Mouse (Mus musculus) midbrain, embryonic 10.5 days (tissue): ENCODE measurements around the gene Hspb8. TPM values are rescaled to one million over a fixed set of nuclear protein-coding genes. Genes with fewer than 3 reads are reported as not detected.

Experiments
- DNase-seq: peaks from one replicate; pipeline ENCODE4 v3.0.0-alpha.2; 2017; ENCODE audit warnings: low spot score
- H3K27ac ChIP-seq: fragments of 300-500 bp; sonication (generic); replicated peaks from 2 replicates; pipeline ENCODE4 v1.5.1; 2016; ENCODE audit warnings: mild to moderate bottlenecking
- H3K27me3 ChIP-seq: fragments of 300-500 bp; sonication (generic); 2 replicates; pipeline ENCODE4 v1.6.1; 2016; ENCODE audit warnings: low read depth, mild to moderate bottlenecking; ENCODE audit not compliant: poor library complexity, severe bottlenecking
- H3K36me3 ChIP-seq: fragments of 300-500 bp; sonication (generic); 2 replicates; pipeline ENCODE4 v1.6.1; 2016; ENCODE audit warnings: mild to moderate bottlenecking, moderate library complexity
- H3K4me1 ChIP-seq: fragments of 300-500 bp; sonication (generic); 2 replicates; pipeline ENCODE4 v1.6.1; 2016
- H3K4me3 ChIP-seq: fragments of 300-500 bp; sonication (generic); 2 replicates; pipeline ENCODE4 v1.5.1; 2016; ENCODE audit warnings: mild to moderate bottlenecking, moderate library complexity
- H3K9me3 ChIP-seq: fragments of 300-500 bp; sonication (generic); replicated peaks from 2 replicates; pipeline ENCODE4 v1.6.1; 2016; ENCODE audit warnings: mild to moderate bottlenecking
- WGBS: fragments of 180-500 bp; shearing (Covaris S2); methylation state at CpG from one replicate; pipeline ENCODE4 v1.1.7; 2016; 5-methylcytosine and 5-hydroxymethylcytosine counted together
- polyA plus RNA-seq: library from polyadenylated mRNA; unstranded; fragments of >200 nt; fragmentation: Nextera tagmentation; extraction: Ambion mirVana; gene quantifications from 2 replicates; pipeline ENCODE4 v1.2.1, GENCODE M21; 2016

Hspb8 gene
- 6.9 and 7.5 TPM in 2 replicates for polyA plus RNA-seq

DNA sequence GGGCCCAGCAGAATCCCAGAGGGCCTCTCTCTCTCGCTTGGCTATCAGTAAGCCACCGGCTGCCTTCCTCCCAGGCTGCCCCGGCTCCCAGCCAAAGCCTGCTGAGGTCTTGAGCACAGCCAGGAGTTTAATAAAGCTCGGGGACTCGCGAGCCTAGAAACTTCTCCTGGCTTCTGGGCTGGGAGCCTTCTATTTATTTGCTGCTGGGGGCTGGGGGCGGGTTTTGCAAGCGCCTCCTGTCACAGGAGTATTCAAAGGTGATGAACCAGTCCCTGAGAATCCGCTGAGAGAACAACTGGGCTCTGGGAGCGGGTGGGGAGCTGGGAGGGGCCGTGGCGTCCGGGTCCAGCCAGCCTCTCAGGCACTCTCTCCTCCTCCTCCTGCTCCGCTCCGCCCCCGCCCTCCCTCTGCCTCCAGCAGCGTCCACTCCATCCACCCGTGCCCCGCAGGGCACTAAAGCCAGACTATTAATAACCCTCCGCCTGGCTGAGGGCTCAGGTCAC lies at the start of gene Hspb8:
Gene Hspb8, minus strand, starts transcription at position 166 of the 503 bp plus-strand sequence.
- Histone ChIP-seq H3K4me1 (peaks cover 48% of the 10 kb centered on the region), H3K27ac (peak within 1 kb of the TSS; percentile 80), H3K36me3 (no peaks in the 10 kb centered on the region), H3K27me3 (peaks cover 24% of the 10 kb centered on the region), H3K9me3 (no peaks in the 10 kb centered on the region), H3K4me3 (peak within 1 kb of the TSS; percentile 52)
- peak; percentile 67 for DNase-seq
- under 1% methylated on average over 19 of the region's 20 CpGs for WGBS

DNA sequence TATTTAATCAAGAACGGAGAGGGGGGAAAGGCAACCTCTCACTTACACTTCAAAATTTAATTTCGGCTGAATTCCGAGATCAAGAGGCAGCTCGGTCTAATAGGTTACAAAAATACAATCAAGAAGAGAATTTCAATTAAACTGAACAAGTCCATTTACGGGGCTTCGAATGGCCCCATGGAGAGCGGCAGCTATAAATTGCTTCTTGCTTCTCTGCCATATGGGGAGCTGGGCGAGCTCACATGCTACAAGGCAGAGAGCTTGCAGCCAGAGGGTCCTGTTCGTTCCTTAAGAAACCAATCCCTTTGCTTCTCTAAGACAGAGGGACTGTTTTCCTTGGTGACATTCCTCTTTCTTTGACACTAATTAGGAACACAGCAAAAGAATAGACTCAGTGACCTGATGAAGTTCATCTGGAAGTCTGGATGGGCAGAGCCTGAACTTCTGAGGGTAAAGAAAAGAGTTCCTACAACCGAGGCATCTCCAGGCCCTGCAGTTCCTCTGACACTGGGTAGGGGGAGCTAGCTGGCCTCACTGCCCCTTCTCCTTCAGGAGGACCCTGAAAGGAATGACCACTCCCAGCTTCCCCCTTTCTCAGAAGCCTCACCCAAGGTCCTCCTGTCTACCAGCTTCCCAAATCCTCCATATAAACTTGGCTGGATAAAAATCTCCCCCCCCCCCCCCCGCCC lies 38.8 kb upstream of the Hspb8 start:
- peaks cover 57% of the 10 kb centered on the region for H3K36me3 ChIP-seq
- H3K27me3 ChIP-seq: no peaks in the 10 kb centered on the region
- WGBS: 51% methylated on average over 11 of the region's 11 CpGs
- H3K27ac ChIP-seq: no peak overlapping the region
- peaks cover 10% of the 10 kb centered on the region for H3K4me1 ChIP-seq
- peaks cover 18% of the 10 kb centered on the region for H3K9me3 ChIP-seq
- DNase-seq: peak; percentile 41
- no peak overlapping the region for H3K4me3 ChIP-seq

DNA sequence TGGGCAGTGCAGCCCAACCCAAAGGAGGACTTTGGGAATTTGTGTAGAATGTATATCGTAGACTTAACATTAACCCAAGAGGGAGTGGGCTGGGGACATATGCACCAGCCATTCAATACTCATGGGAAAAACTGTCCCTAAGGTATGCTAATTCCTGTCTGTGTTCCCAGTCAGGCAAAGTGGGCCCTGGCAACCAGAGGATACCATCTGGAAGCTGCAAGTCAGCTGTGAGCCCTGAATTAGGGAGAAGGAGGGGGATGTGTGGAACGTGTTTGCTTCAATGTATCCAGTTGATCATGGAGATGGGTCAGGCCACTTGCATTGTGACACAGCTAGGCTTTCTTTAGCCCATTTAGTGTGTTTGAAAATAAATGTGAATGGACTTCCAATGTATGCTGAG lies 37.3 kb upstream of the Hspb8 start:
- DNase-seq: no peak
- Histone ChIP-seq H3K36me3 (peaks cover 41% of the 10 kb centered on the region), H3K27ac (no peak overlapping the region), H3K4me3 (no peak overlapping the region), H3K27me3 (no peaks in the 10 kb centered on the region), H3K4me1 (peaks cover 10% of the 10 kb centered on the region), H3K9me3 (0 out of 2 replicates have a peak, but pooled peaks cover 4% of the 10 kb centered on the region)
- 81% methylated on average over 2 of the region's 2 CpGs for WGBS

DNA sequence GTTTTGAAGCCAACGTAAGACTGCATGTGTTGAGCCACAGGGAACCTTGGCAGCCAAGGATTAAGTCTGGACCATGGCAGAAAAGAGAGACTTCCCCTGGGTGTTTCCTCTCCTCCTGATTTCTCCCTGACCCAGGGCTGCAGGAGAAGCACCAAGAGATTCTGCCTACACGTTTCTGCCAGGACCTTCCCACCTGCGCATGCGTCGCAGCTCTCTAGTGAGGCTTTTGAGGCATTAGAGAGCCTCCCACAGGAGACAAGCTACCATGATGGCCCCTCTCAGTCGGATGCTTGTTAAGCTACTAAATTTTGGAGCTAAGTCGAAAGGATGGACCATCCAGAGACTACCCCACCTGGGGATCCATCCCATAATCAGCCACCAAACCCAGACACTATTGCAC lies 35.1 kb upstream of the Hspb8 start:
- DNase-seq: no peak
- no peak overlapping the region for H3K27ac ChIP-seq
- peaks cover 19% of the 10 kb centered on the region for H3K4me1 ChIP-seq
- H3K4me3 ChIP-seq: no peak overlapping the region
- WGBS: 83% methylated on average over 7 of the region's 7 CpGs
- no peaks in the 10 kb centered on the region for H3K9me3 ChIP-seq
- peaks cover 6% of the 10 kb centered on the region for H3K27me3 ChIP-seq
- H3K36me3 ChIP-seq: peaks cover 28% of the 10 kb centered on the region; the same call in 1 of the 2 replicates

DNA sequence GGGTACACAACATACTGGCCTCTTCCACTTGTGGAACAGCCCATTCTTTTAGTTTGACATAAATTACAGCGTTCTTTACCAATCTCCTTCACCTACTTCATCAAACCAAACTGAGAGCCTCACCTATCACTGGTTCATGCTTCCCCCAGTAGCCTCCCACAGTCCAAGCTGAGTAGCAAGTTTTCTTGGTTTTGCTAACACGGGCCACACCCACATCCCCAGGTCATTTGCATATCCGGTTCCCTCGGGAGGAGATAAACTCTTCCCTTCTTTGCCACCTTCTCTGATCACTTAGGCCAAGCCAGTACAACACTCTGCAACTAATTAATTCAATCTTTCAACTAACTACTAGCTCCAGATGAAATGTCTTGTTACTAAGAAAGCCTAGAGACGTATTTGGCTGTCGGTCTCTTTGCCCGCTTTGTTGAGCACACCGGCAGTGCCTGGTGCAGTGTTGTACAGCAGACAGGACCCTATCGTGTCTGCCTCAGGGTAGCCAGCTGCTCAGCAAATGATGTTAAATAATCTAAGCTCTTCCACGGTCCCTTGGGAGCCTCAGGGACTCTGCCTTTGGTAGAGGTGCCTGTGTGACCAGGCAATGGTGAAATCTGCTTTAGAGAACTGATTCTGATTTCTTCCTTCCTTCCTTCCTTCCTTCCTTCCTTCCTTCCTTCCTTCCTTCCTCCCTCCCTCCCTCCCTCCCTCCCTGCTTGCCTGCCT lies 34.3 kb upstream of the Hspb8 start:
- H3K4me3 ChIP-seq: no peak overlapping the region
- H3K9me3 ChIP-seq: no peaks in the 10 kb centered on the region
- no peak overlapping the region for H3K27ac ChIP-seq
- WGBS: 47% methylated on average over 10 of the region's 10 CpGs
- H3K27me3 ChIP-seq: peaks cover 6% of the 10 kb centered on the region
- peaks cover 19% of the 10 kb centered on the region for H3K4me1 ChIP-seq
- H3K36me3 ChIP-seq: peaks cover 32% of the 10 kb centered on the region
- DNase-seq: no peak

DNA sequence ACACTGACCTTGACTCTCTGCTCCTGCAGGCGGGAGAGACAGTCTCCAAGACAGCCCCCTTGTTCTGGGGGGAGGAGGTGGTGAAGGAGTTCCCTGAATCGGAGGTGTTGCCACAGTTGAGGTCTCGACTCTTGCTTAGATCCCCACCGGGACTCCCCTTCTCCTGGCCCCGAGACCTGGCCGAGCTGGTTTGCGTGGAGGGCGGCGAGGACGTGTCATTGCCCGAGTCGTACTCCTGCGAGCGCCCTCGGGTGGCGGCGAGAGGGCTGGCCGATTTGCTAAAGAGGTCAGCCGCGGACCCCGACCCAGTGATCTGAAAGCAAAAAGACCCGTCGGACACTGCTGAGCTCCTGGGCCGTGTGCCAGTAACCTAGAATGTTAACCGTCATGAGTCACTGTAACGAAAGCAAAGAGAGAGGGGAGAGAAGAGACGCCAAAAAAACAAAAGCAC lies 30.8 kb upstream of the Hspb8 start:
- peaks cover 26% of the 10 kb centered on the region for H3K4me1 ChIP-seq
- peaks cover 35% of the 10 kb centered on the region for H3K36me3 ChIP-seq
- peaks cover 26% of the 10 kb centered on the region for H3K27me3 ChIP-seq
- 4% methylated on average over 27 of the region's 27 CpGs for WGBS
- DNase-seq: peak; percentile 80
- no peak overlapping the region; the same call in 1 of the 2 replicates for H3K27ac ChIP-seq
- H3K9me3 ChIP-seq: no peaks in the 10 kb centered on the region
- peak overlapping the region; percentile 41 for H3K4me3 ChIP-seq

DNA sequence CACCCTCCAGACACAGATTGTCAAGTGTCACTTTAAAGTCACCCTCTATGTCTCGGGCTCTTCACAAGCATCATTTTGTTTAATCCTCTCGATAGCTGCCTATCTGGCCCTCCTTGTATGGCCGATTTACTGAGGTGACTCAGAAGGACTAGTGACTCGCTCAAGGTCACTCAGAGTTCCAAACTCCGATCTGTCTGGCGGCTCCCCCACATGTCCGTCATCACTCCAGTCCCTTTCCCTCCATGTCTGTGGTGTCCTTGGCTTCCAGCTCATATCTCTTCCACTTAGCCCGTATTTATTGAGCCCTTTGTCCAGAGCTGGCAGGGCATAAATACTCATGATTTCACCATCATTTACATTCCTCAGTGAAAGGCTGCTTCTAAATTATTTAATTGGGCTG lies 28.2 kb upstream of the Hspb8 start:
- Histone ChIP-seq H3K27me3 (peaks cover 47% of the 10 kb centered on the region), H3K4me1 (peaks cover 36% of the 10 kb centered on the region), H3K36me3 (peaks cover 48% of the 10 kb centered on the region), H3K9me3 (no peaks in the 10 kb centered on the region), H3K27ac (no peak overlapping the region), H3K4me3 (no peak overlapping the region)
- WGBS: 95% methylated on average over 8 of the region's 8 CpGs
- no peak for DNase-seq

DNA sequence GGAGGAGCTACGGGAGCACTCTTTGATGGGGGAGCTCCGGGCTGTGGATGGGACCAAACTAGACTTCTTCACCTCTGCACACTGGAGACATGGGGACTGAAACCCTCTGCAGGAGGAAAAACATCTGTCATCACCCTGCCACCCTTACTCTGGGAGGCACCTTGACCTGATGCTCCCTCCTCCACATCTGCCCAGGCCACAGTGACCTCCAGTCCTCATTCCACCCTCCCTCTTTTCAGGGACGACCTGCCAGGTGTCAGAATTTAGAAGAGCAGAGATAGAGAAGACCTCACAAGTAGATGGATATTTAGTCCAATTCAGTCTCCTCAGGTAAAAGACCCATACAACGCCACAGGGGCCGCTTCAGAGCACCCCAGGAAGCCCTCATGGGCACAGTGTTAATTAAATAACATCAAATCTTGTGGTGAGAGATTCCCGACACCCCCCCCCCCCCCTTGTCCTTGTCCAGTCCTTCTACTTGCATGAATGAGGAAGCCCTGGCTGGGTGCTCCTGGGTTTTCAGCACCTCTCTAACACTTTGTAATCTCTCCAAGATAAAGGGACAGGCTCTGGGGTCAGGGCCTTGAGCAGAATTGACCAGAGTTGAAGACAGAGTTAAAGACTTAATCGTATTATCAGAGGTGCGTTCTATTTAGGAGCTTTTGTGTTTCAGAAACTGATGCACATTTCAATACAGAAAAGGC lies 27.0 kb upstream of the Hspb8 start:
- H3K4me1 ChIP-seq: peaks cover 36% of the 10 kb centered on the region

DNA sequence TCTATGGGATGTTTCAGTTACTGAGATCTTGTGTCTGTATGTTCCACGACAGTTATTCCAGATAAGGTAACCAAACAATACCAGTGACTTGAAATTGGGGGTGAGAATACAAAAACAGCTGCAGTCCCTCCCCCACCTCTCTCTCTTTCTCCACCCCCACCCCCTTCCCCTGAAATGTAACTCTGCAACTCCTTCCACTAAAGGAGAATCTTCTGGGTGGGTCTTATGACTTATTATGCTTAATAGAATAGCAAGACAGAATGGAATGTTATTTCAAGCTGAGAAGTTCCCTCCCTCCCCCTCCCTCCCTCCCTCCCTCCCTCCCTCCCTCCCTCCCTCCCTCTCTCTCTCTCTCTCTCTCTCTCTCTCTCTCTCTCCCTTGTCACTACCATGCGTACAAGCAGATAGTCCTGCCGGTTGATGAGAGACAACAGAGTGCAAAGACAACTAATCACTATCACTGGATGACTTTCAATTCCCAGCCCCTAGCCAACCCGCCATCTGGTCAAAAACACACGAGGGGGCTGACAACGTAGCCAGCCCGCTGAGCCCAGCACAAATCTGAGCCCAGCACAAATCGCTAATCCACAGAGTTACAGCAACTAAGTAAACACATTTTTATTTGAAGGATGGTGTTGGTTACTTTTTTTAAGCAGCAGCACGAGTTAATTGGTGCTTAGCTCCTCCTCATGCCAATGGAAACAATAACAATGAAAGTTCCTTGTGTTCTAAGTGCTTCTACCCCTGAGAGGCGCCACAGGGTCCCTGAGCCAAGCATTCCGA lies 25.9 kb upstream of the Hspb8 start:
- DNase-seq: no peak
- H3K27me3 ChIP-seq: peaks cover 52% of the 10 kb centered on the region
- no peak overlapping the region for H3K27ac ChIP-seq
- no peaks in the 10 kb centered on the region for H3K9me3 ChIP-seq
- 12% methylated on average over 10 of the region's 11 CpGs for WGBS
- H3K4me1 ChIP-seq: peaks cover 32% of the 10 kb centered on the region
- H3K4me3 ChIP-seq: 0 out of 2 replicates have a peak overlapping the region, but pooled peaks have one; percentile 16
- peaks cover 61% of the 10 kb centered on the region for H3K36me3 ChIP-seq

More for the DNA sequence above, 27.0 kb upstream of the Hspb8 start:
- Histone ChIP-seq H3K36me3 (peaks cover 51% of the 10 kb centered on the region), H3K9me3 (no peaks in the 10 kb centered on the region), H3K4me3 (no peak overlapping the region), H3K27ac (no peak overlapping the region), H3K27me3 (peaks cover 53% of the 10 kb centered on the region)
- DNase-seq: no peak
- WGBS: 64% methylated on average over 8 of the region's 8 CpGs

DNA sequence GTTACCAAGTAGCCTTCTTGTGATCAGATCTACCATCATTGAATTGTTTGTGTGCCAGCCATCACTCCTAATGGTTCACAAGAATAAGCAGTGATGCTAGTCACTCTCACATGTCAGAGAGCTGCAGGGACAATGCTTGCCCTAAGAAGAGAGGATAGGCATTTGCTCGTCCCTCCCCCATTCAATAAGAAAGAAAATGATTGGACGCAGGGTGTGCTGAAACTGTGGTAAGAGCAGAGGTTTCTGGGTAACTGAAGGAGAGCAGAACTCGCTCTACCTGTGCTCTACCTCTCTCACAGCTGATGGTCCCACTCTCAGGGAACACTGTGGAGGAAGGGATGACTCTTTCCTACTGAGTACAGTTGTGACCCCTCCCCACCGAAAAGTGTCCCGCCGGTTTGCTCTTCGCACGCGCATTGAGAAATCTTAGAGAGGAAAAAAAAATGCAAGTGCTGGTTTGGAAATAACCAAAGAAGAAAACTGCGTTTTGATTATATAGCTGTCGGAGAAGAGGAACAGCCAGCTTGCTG lies 25.2 kb upstream of the Hspb8 start:
- Histone ChIP-seq H3K27me3 (peaks cover 52% of the 10 kb centered on the region), H3K36me3 (peaks cover 65% of the 10 kb centered on the region), H3K4me1 (peaks cover 27% of the 10 kb centered on the region), H3K9me3 (no peaks in the 10 kb centered on the region), H3K27ac (no peak overlapping the region), H3K4me3 (0 out of 2 replicates have a peak overlapping the region, but pooled peaks have one; percentile 16)
- DNase-seq: no peak
- 46% methylated on average over 11 of the region's 11 CpGs for WGBS

DNA sequence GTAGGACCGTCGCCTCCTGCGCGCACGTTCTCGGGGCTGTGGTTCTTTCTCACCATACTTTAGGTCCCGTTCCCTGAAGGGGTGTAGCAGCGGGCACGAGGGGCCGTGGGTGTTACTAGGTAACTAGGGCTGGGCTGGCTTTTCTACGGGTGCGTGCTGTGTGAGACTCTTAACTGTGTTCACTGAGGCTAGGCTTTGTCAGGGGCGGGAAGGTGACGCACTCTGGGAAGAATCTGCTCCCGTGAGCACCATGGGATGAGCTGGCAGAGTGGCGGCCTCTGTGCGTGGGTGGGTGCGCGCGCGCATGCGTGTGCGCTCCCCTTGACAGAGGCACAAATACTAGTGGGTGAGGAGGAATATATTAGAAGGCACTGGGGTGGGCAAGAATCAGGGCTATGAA lies 23.9 kb upstream of the Hspb8 start:
- peaks cover 52% of the 10 kb centered on the region for H3K27me3 ChIP-seq
- 48% methylated on average over 23 of the region's 23 CpGs for WGBS

More for the DNA sequence above, 23.9 kb upstream of the Hspb8 start:
- Histone ChIP-seq H3K9me3 (no peaks in the 10 kb centered on the region), H3K4me3 (no peak overlapping the region), H3K4me1 (peaks cover 27% of the 10 kb centered on the region), H3K27ac (no peak overlapping the region), H3K36me3 (peaks cover 65% of the 10 kb centered on the region)
- DNase-seq: no peak
